ENCODE assay signal across 8 mouse cellular contexts in genomic region chr7:19228793-19229148, GRCm38 (mm10). TPM values are rescaled to one million over a fixed set of nuclear protein-coding genes. Genes with fewer than 3 reads are reported as not detected.
A peak's percentile ranks its signal among the peaks of the same experiment; 100 is the strongest.
DNase-seq lines count a peak whose midpoint lies in the region; ATAC-seq and TF ChIP-seq lines count a peak whose summit lies in the region.

No protein-coding gene starts in this region.

- DNase-seq in kidney, adult 11 months: no peak
- no peak for DNase-seq in left cerebral cortex, adult 8-10 months (ENCODE audit: low spot score in 2 of 2)
- no peak for DNase-seq in retina, embryonic 14.5 days (ENCODE audit: low spot score)
- DNase-seq in B cell, adult 2 months: no peak

- H3K27me3 ChIP-seq in kidney, embryonic 15.5 days: no peaks in the 10 kb centered on the region
- no peaks in the 10 kb centered on the region for H3K27me3 ChIP-seq in hindbrain, embryonic 16.5 days (replicated peaks; ENCODE audit: control insufficient read depth, insufficient read depth, low read length)
- H3K27me3 ChIP-seq in midbrain, embryonic 16.5 days (ENCODE audit: control insufficient read depth, insufficient read depth, low read depth, low read length): no peaks in the 10 kb centered on the region

- H3K9me3 ChIP-seq in kidney, embryonic 15.5 days (replicated peaks): no peaks in the 10 kb centered on the region
- H3K9me3 ChIP-seq in hindbrain, embryonic 16.5 days (ENCODE audit: control insufficient read depth, low read length): no peaks in the 10 kb centered on the region
- no peaks in the 10 kb centered on the region for H3K9me3 ChIP-seq in midbrain, embryonic 16.5 days (replicated peaks; ENCODE audit: control insufficient read depth, low read length, poor library complexity, severe bottlenecking)

- peak overlapping the region; percentile 79 for H3K9ac ChIP-seq in kidney, embryonic 15.5 days
- H3K9ac ChIP-seq in hindbrain, embryonic 16.5 days (ENCODE audit: low read depth, low read length): peak overlapping the region; percentile 71
- H3K9ac ChIP-seq in midbrain, embryonic 16.5 days (ENCODE audit: low read depth, low read length): peak overlapping the region; percentile 65

- H3K27ac ChIP-seq in kidney, embryonic 15.5 days: peak overlapping the region; percentile 100
- no peak overlapping the region for H3K27ac ChIP-seq in cortical plate, adult 2 months (ENCODE audit: insufficient read depth, low read length)
- peak overlapping the region; percentile 83 for H3K27ac ChIP-seq in hindbrain, embryonic 16.5 days (ENCODE audit: low read depth, low read length)
- peak overlapping the region; percentile 73 for H3K27ac ChIP-seq in midbrain, embryonic 16.5 days (ENCODE audit: low read length)

- no peak for TF ChIP-seq CTCF in cortical plate, adult 2 months (IDR thresholded peaks at IDR 0.05; ENCODE audit: extremely low read depth, insufficient read depth, low read length)

- peaks cover 33% of the 10 kb centered on the region for H3K4me1 ChIP-seq in kidney, embryonic 15.5 days
- no peaks in the 10 kb centered on the region for H3K4me1 ChIP-seq in cortical plate, adult 2 months (ENCODE audit: control insufficient read depth, insufficient read depth, low read length)
- H3K4me1 ChIP-seq in hindbrain, embryonic 16.5 days (ENCODE audit: control insufficient read depth, insufficient read depth, low read depth, low read length): peaks cover 15% of the 10 kb centered on the region
- H3K4me1 ChIP-seq in midbrain, embryonic 16.5 days (ENCODE audit: control insufficient read depth, insufficient read depth, low read length): peaks cover 16% of the 10 kb centered on the region

- ATAC-seq in kidney, embryonic 15.5 days (replicated peaks; ENCODE audit: low FRiP score): no peak
- ATAC-seq in hindbrain, embryonic 16.5 days: no peak
- no peak for ATAC-seq in midbrain, embryonic 16.5 days

- WGBS in kidney, embryonic 15.5 days: under 1% methylated on average over 14 of the region's 14 CpGs
- WGBS in hindbrain, embryonic 16.5 days: 0% methylated on average over 14 of the region's 14 CpGs
- 0% methylated on average over 14 of the region's 14 CpGs for WGBS in midbrain, embryonic 16.5 days

- H3K4me2 ChIP-seq in kidney, embryonic 15.5 days: peak overlapping the region; percentile 87
- H3K4me2 ChIP-seq in hindbrain, embryonic 16.5 days (ENCODE audit: low read length): peak overlapping the region; percentile 91
- peak overlapping the region; percentile 88 for H3K4me2 ChIP-seq in midbrain, embryonic 16.5 days (ENCODE audit: low read length)

- H3K36me3 ChIP-seq in kidney, embryonic 15.5 days: peaks cover 25% of the 10 kb centered on the region; the same call in 1 of the 2 replicates
- no peaks in the 10 kb centered on the region for H3K36me3 ChIP-seq in hindbrain, embryonic 16.5 days (ENCODE audit: control insufficient read depth, insufficient read depth, low read length)
- H3K36me3 ChIP-seq in midbrain, embryonic 16.5 days (ENCODE audit: control insufficient read depth, insufficient read depth, low read length): no peaks in the 10 kb centered on the region; the same call in 1 of the 2 replicates

- peak; percentile 59 for TF ChIP-seq POLR2A in cortical plate, adult 2 months (IDR thresholded peaks at IDR 0.05; ENCODE audit: extremely low read depth, insufficient read depth, low read length)

- peak overlapping the region; percentile 78 for H3K4me3 ChIP-seq in kidney, embryonic 15.5 days (replicated peaks)
- H3K4me3 ChIP-seq in cortical plate, adult 2 months (ENCODE audit: insufficient read depth, low read length): peak overlapping the region; percentile 90
- peak overlapping the region; percentile 56 for H3K4me3 ChIP-seq in hindbrain, embryonic 16.5 days (ENCODE audit: low read length)
- peak overlapping the region; percentile 62 for H3K4me3 ChIP-seq in midbrain, embryonic 16.5 days (ENCODE audit: low read depth, low read length)

RNA-seq across cellular contexts. Expression of gene Opa3, which starts 0.6 kb away (rescaled TPM):
- 38.8 and 40.5 TPM in 2 replicates for polyA plus RNA-seq in kidney, embryonic 15.5 days (2015; fragmentation: Nextera tagmentation; extraction: Ambion mirVana)
- 41.0 and 41.5 TPM in 2 replicates for polyA plus RNA-seq in cortical plate, adult 2 months (2012; rRNA removed)
- polyA plus RNA-seq in hindbrain, embryonic 16.5 days (2015; fragmentation: Nextera tagmentation; extraction: Ambion mirVana): 39.9 and 41.5 TPM in 2 replicates
- polyA plus RNA-seq in midbrain, embryonic 16.5 days (2015; fragmentation: Nextera tagmentation; extraction: Ambion mirVana): 33.8 and 36.5 TPM in 2 replicates
- total RNA-seq in left cerebral cortex, adult 8-10 months (2022): 10 to 100 TPM; 40.2 to 46.7 (median 43.1) TPM

RNA-seq across cellular contexts. Expression of gene Gpr4, which starts 16.4 kb away (rescaled TPM):
- polyA plus RNA-seq in kidney, embryonic 15.5 days (2015; fragmentation: Nextera tagmentation; extraction: Ambion mirVana): 2.7 and 3.3 TPM in 2 replicates
- 6.1 and 6.5 TPM in 2 replicates for polyA plus RNA-seq in cortical plate, adult 2 months (2012; rRNA removed)
- polyA plus RNA-seq in hindbrain, embryonic 16.5 days (2015; fragmentation: Nextera tagmentation; extraction: Ambion mirVana): 3.1 and 4.4 TPM in 2 replicates
- 3.4 and 4.5 TPM in 2 replicates for polyA plus RNA-seq in midbrain, embryonic 16.5 days (2015; fragmentation: Nextera tagmentation; extraction: Ambion mirVana)
- 1 to 10 TPM; 2.2 to 2.7 (median 2.5) TPM for total RNA-seq in left cerebral cortex, adult 8-10 months (2022)

RNA-seq across cellular contexts. Expression of gene Vasp, which starts 42.8 kb away (rescaled TPM):
- polyA plus RNA-seq in kidney, embryonic 15.5 days (2015; fragmentation: Nextera tagmentation; extraction: Ambion mirVana): 87.4 and 89.8 TPM in 2 replicates
- polyA plus RNA-seq in cortical plate, adult 2 months (2012; rRNA removed): 15.3 and 16.5 TPM in 2 replicates
- polyA plus RNA-seq in hindbrain, embryonic 16.5 days (2015; fragmentation: Nextera tagmentation; extraction: Ambion mirVana): 39.9 and 42.9 TPM in 2 replicates
- polyA plus RNA-seq in midbrain, embryonic 16.5 days (2015; fragmentation: Nextera tagmentation; extraction: Ambion mirVana): 35.5 and 40.9 TPM in 2 replicates
- total RNA-seq in left cerebral cortex, adult 8-10 months (2022): 10 to 100 TPM; 13.6 to 16.9 (median 15.6) TPM

RNA-seq across cellular contexts. Expression of gene Ppm1n, which starts 51.1 kb away (rescaled TPM):
- 0.13 TPM in 1 of 2 replicates, not detected in the other for polyA plus RNA-seq in kidney, embryonic 15.5 days (2015; fragmentation: Nextera tagmentation; extraction: Ambion mirVana)
- polyA plus RNA-seq in cortical plate, adult 2 months (2012; rRNA removed): 0.21 and 0.23 TPM in 2 replicates
- polyA plus RNA-seq in hindbrain, embryonic 16.5 days (2015; fragmentation: Nextera tagmentation; extraction: Ambion mirVana): 0.79 and 1.5 TPM in 2 replicates
- 1.5 and 1.6 TPM in 2 replicates for polyA plus RNA-seq in midbrain, embryonic 16.5 days (2015; fragmentation: Nextera tagmentation; extraction: Ambion mirVana)
- total RNA-seq in left cerebral cortex, adult 8-10 months (2022): under 1 TPM in 1 of 4 experiments, not detected in 3; 0.68 TPM

RNA-seq across cellular contexts. Expression of gene Eml2, which starts 52.5 kb away (rescaled TPM):
- polyA plus RNA-seq in kidney, embryonic 15.5 days (2015; fragmentation: Nextera tagmentation; extraction: Ambion mirVana): 9.5 and 16.8 TPM in 2 replicates
- 156 and 157 TPM in 2 replicates for polyA plus RNA-seq in cortical plate, adult 2 months (2012; rRNA removed)
- 9.4 and 12.3 TPM in 2 replicates for polyA plus RNA-seq in hindbrain, embryonic 16.5 days (2015; fragmentation: Nextera tagmentation; extraction: Ambion mirVana)
- 10.6 TPM in 2 replicates for polyA plus RNA-seq in midbrain, embryonic 16.5 days (2015; fragmentation: Nextera tagmentation; extraction: Ambion mirVana)
- total RNA-seq in left cerebral cortex, adult 8-10 months (2022): 100 to 1,000 TPM; 159 to 188 (median 167) TPM
